Mouse (Mus musculus) T-helper 1 cell (primary cell): ENCODE measurements around the gene Slpi.

Experiments
- in situ Hi-C: fragments of 300-600 bp; cut with MboI, MseI; formaldehyde crosslinking; loops from one replicate; pipeline ENCODE4 v1.15.1; 2025; ENCODE audit warnings: high pct_unique_total_duplicates

Gene Slpi

GRCm38 (mm10) chr2:164421306-164421705 is 32.4 kb upstream of the Slpi start:
- in situ Hi-C loops = no loop called here

- in situ Hi-C loops = loop anchor here (5.0 kb wide), 1 partner anchor 108 kb away; no protein-coding TSS in a partner anchor
Measured at GRCm38 (mm10) chr2:164419489-164419888, 30.6 kb upstream of the Slpi start.

DNA sequence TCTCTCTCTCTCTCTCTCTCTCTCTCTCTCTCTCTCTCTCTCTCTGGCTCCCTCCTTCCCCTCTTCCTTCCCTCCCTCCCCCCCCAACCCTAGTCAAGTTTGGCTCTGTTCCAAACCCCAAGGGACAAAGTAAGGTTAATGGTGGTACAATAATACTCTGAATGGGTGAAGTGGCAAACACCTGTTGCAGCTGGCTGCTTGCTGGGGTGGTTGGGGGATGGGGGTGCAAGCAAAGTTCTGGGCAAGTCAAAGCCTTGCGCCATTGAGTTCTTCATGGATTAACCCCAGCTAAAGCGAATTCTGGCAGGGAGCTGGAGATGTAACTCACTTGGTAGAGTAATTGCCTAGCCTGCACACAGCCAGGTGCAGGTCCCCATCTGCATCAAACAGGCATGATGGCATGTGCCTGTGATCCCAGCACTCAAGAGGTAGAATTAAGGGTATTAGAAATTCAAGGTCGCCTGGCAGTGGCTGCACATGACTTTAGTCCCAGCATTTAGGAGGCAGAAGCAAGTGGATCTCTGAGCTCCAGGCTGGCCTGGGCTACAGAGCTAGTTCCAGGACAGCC is 29.5 kb upstream of the Slpi start:
- in situ Hi-C loops = loop anchor here (5.0 kb wide), 1 partner anchor 109 kb away; no protein-coding TSS in a partner anchor

- in situ Hi-C loops = loop anchor here (5.0 kb wide), 1 partner anchor 110 kb away; no protein-coding TSS in a partner anchor
Measured at GRCm38 (mm10) chr2:164417198-164417597, 28.3 kb upstream of the Slpi start.

DNA sequence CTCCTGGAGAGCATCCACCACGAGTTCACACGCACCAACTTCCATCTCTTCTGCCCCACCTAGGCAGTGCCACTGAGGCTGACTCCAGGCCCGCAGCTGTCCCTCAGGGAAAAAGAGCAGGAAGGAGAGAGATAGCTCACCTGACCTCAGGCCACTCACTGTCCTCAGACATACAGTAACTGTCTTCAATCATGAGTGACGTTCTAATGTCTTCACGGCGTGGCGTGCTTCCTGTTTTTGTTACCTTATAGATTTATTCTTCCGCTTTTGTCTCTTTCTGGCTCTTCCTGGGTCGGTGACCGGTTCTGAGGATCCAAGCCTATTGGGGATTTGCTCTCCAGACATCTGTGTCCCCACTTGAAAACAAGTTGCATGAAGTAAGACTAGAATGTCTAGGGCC is 25.7 kb upstream of the Slpi start:
- in situ Hi-C loops = no loop called here

DNA sequence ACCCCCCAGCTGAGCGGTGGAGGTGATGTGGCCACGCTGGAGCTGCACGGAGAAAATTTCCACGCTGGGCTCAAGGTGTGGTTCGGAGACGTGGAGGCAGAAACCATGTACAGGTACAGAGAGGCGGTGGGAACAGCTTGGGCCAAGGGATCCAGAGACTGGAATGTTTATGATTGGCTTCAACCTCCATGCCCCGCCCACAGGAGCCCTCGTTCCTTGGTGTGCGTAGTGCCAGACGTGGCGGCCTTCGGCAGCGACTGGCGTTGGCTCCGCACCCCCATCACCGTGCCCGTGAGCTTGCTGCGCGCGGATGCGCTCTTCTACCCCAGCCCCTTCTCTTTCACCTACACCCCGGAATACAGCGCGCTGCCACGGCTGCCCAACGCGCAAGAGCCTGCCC is 25.3 kb upstream of the Slpi start:
- in situ Hi-C loops = no loop called here

GRCm38 (mm10) chr2:164407708-164408107 is 18.8 kb upstream of the Slpi start:
- in situ Hi-C loops = no loop called here

GRCm38 (mm10) chr2:164405519-164405918 is 16.6 kb upstream of the Slpi start:
- in situ Hi-C loops = no loop called here

DNA sequence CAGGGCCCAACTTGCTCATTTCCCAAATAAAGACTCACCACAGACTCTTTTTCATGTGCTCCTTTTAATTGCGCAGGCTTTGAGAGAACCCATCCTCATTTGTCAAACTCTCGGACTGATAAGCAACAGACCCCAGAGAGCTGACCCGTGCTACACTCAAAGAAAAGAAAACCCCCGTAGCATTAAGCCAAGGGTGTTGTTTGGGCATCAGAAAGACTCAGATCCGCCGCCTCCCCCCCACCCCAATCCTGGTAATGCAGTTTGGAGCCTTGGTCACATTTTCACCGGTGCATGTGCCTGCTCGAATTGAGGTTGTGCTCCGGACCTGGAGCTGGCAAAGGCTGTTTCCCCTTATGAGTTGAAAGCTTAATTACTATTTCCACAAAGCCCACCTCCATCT is 16.2 kb upstream of the Slpi start, which contains the start of gene Matn4:
Matn4 (minus strand) TSS at position 101 of the 400 bp plus-strand sequence.
- in situ Hi-C loops = no loop called here

GRCm38 (mm10) chr2:164404082-164404990 is 15.4 kb upstream of the Slpi start:
- in situ Hi-C loops = no loop called here

- in situ Hi-C loops = no loop called here
Measured at GRCm38 (mm10) chr2:164403396-164404081, 14.6 kb upstream of the Slpi start.

DNA sequence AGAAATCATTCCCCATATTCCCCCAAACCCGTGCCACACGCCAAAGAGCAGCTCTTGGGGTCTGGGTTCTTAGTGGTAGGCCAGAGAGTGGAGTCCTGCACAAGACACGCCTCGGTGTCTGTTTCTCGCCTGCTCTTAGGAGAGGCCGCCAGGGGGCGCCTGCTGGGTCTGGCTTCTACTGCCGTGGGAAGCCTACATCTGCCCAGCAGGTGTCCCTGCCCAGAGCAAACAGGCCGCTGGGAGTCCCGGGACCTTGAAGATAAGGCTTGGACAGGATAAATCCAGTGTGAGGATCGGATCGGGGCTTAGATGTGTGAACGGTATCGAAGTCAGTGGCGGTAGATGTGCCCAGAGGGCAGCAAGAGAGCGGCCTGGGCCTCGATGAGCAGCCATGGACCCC is 14.0 kb upstream of the Slpi start, which contains the start of gene Rbpjl:
Rbpjl (plus strand) TSS at position 236 of the 400 bp plus-strand sequence.
- in situ Hi-C loops = no loop called here

- in situ Hi-C loops = no loop called here
Measured at GRCm38 (mm10) chr2:164396911-164397310, 8.0 kb upstream of the Slpi start.

GRCm38 (mm10) chr2:164396076-164396475 is 7.2 kb upstream of the Slpi start:
- in situ Hi-C loops = no loop called here

GRCm38 (mm10) chr2:164393126-164393525 is 4.2 kb upstream of the Slpi start:
- in situ Hi-C loops = no loop called here

DNA sequence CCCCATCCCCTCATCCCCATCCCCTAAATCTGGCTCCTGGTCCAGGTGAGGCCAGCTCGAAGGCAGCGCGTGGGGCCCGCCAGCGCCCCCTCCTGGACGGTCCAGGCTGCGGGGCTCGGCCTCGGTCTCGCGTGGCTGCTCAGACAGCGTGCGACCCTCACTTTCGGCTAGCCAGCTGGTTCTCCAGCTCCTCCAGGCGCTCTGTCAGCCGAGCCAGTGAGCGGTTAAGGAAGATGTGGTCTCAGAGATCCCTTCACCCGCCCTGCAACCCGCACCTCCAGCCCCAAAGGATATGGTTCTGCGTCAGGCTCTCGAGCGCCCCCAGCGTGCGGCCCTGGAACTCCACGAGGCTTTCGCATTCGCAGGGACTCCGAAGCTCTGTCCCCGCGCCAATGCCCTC is 604 bp upstream of the Slpi start:
- in situ Hi-C loops = no loop called here

DNA sequence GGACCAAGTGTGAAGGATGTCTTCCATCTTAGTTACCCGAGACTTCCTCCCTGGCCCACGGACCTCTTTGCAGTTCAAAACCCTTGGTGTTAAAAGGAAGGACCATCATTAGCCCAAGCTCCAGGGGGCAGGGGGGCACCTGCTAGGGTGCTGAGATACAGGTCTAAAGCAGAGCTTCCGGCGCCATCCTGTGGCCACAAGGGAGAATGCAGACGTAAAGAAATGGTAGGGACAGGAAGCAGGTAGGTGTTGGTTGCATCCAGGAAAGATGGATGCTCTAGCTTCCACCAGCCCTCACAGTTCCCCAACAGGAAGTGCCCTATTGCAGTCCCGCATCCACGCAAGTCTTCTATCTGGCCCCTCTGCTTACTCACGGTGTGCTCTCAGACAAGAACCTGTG is 1.9 kb downstream of the Slpi start:
- in situ Hi-C loops = no loop called here

DNA sequence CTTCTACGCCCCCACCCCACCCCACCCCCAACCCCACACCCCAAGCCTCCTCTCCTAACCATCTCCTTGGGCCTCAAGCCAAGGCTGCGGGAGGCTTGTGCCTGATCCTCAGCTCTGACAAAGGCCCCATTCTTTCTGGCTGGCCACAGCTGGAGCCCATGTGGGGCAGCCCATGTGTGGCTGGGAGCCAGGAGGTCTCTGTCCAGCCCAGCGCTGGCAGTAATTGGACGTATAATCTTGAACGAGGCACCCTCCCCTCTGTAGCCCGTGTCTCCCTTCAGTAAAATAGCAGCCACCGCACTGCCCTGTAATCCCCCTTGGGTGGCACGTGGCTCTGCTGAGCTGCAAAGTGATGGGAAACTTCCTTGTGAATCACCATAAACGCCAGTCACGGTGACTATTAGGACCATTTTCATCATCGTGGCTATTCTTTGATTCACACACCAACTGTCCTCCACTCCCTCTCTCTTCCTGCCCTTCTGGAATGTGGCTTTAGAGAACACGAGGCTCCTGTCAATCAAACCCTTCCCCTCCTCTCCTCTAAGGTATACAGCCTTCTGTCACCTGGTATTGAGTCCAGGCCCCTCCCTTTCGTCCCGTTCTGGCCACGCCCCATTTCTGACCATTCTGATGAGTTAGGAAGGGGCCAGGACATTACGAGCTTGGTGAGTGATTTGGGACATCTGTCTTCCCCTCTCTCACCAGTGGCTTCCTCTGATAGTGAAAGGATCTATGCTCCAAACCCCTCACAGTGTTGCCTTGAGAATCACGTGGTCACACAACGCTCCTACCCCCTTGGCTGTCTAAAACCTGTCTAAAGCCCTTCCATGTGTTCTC is 2.8 kb downstream of the Slpi start:
- in situ Hi-C loops = no loop called here

- in situ Hi-C loops = no loop called here
Measured at GRCm38 (mm10) chr2:164383656-164384399, 5.1 kb downstream of the Slpi start.

- in situ Hi-C loops = no loop called here
Measured at GRCm38 (mm10) chr2:164382971-164383370, 5.9 kb downstream of the Slpi start.

DNA sequence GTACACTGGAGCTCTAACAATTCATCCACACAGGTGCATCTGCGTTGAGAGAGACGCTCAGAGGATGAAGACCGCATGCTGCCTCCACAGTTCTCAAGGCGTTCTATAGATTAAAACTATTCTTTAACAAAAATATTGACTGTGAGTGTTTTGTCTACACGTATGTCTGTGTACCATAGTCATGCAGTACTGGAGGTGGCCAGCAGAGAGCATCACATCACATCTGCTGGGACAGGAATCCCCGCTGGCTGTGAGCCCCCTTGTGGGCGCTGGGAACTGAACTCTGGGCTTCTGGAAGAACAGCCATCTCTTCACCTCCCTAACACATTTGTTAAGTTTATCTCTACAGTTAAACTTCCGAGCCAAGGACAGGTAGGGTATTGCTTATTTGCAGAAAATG is 7.2 kb downstream of the Slpi start:
- in situ Hi-C loops = no loop called here
